Mouse (Mus musculus): ENCODE results near the gene Kcna7.

Kcna7 gene

GRCm38 (mm10) chr7:45458748-45459563, 53.5 kb downstream of the Kcna7 start:
- DNase-seq (ENCODE audit: low spot score in 2 of 2), result peak; percentile 48 to 57

Measured in urinary bladder, adult 18-20 months (tissue).